Comparison of ENCODE assay signal across 8 mouse cellular contexts in the genomic region with DNA sequence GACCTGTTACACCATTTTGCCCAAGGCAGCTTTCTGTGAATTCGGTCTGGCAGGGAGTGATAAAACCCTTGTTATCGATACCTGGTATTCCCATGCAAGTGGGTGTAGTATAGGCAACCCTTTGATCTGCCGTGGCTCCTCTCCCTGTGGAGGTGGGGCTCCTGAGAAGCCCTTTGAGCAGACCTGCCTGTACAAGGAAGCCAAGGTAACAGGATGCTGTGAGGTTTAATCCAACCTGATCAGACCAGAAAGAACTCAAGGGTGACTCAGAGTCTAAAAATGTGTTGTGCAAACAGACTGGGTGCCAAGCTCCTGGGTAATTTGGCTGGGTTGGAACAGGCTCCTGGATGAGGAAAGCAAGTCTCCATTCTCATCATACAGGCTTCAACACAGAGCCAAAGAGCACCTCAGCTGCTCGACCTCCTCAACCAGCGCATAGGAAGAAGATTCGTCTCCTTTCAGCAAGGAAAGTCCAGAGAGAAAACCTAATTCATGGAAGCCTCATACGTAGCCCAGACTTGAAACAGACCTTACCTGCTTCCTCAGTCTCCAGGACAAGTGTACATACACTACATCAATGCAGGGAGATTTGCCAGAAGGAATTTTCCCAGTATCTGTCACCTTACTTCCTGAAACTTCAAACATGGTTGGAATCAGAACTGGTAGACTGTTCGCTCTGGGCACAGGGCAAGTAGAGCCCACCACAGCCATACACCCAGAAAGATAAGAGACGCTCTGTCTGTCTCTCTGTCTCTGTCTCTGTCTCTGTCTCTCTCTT. TPM values are rescaled to one million over a fixed set of nuclear protein-coding genes. Genes with fewer than 3 reads are reported as not detected.
DNase-seq lines count a peak whose midpoint lies in the region; ATAC-seq lines count a peak whose summit lies in the region.

No protein-coding gene starts in this region.

- 74% methylated on average over 9 of the region's 9 CpGs for WGBS in heart, embryonic 11.5 days (ENCODE audit: insufficient replicate concordance)
- 77% methylated on average over 9 of the region's 9 CpGs for WGBS in embryonic facial prominence, embryonic 11.5 days
- 61% methylated on average over 9 of the region's 9 CpGs for WGBS in stomach, embryonic 14.5 days

- H3K4me1 ChIP-seq in heart, embryonic 11.5 days (ENCODE audit: control insufficient read depth, insufficient read depth, low read length): peaks cover 11% of the 10 kb centered on the region
- H3K4me1 ChIP-seq in embryonic facial prominence, embryonic 11.5 days (ENCODE audit: control insufficient read depth, insufficient read depth, low read length): no peaks in the 10 kb centered on the region
- H3K4me1 ChIP-seq in stomach, embryonic 14.5 days (ENCODE audit: control insufficient read depth, insufficient read depth, low read length): no peaks in the 10 kb centered on the region

- peak; percentile 84 for ATAC-seq in heart, embryonic 11.5 days (replicated peaks; ENCODE audit: insufficient number of reproducible peaks, low FRiP score, low TSS enrichment)
- no peak for ATAC-seq in embryonic facial prominence, embryonic 11.5 days (replicated peaks; ENCODE audit: insufficient number of reproducible peaks, low FRiP score, low TSS enrichment, low read depth)
- peak; percentile 94 for ATAC-seq in stomach, embryonic 14.5 days (ENCODE audit: insufficient number of reproducible peaks, insufficient read depth, low FRiP score, low read depth)

- no peak for DNase-seq in heart, postnatal 14 days
- peak; percentile 3 for DNase-seq in embryonic facial prominence, embryonic 11.5 days (ENCODE audit: low spot score)
- DNase-seq in kidney, postnatal 36 days: peak; percentile 19 to 37
- no peak for DNase-seq in right cerebral cortex, postnatal 14 days
- no peak for DNase-seq in embryo, embryonic 9.5 days (ENCODE audit: extremely low spot score)
- DNase-seq in left cerebral cortex, adult 18-20 months (ENCODE audit: low spot score in 2 of 2): no peak

- no peak overlapping the region; the same call in 1 of the 2 replicates for H3K4me2 ChIP-seq in heart, embryonic 11.5 days
- no peak overlapping the region for H3K4me2 ChIP-seq in embryonic facial prominence, embryonic 11.5 days (ENCODE audit: low read depth, low read length)
- no peak overlapping the region for H3K4me2 ChIP-seq in stomach, embryonic 14.5 days (replicated peaks; ENCODE audit: low read depth, low read length)

- H3K27ac ChIP-seq in heart, embryonic 11.5 days (ENCODE audit: low read depth, low read length): no peak overlapping the region
- no peak overlapping the region for H3K27ac ChIP-seq in embryonic facial prominence, embryonic 11.5 days (replicated peaks; ENCODE audit: low read depth, low read length)
- H3K27ac ChIP-seq in stomach, embryonic 14.5 days (ENCODE audit: low read length): peak overlapping the region; percentile 49

- H3K27me3 ChIP-seq in heart, embryonic 11.5 days (ENCODE audit: control insufficient read depth, insufficient read depth, low read length): no peaks in the 10 kb centered on the region
- no peaks in the 10 kb centered on the region for H3K27me3 ChIP-seq in embryonic facial prominence, embryonic 11.5 days (ENCODE audit: control insufficient read depth, insufficient read depth, low read length)
- no peaks in the 10 kb centered on the region for H3K27me3 ChIP-seq in stomach, embryonic 14.5 days (ENCODE audit: control insufficient read depth, insufficient read depth, low read length)

- no peaks in the 10 kb centered on the region for H3K36me3 ChIP-seq in heart, embryonic 11.5 days (ENCODE audit: control insufficient read depth, insufficient read depth, low read length)
- H3K36me3 ChIP-seq in embryonic facial prominence, embryonic 11.5 days (replicated peaks; ENCODE audit: control insufficient read depth, insufficient read depth, low read depth, low read length): no peaks in the 10 kb centered on the region
- H3K36me3 ChIP-seq in stomach, embryonic 14.5 days (ENCODE audit: control insufficient read depth, insufficient read depth, low read length): no peaks in the 10 kb centered on the region

- intact Hi-C loops in heart, postnatal 14 days (cut with DNase I): no loop called here

- H3K9ac ChIP-seq in heart, embryonic 11.5 days (ENCODE audit: low read depth, low read length): no peak overlapping the region
- H3K9ac ChIP-seq in embryonic facial prominence, embryonic 11.5 days (replicated peaks; ENCODE audit: low read length): no peak overlapping the region
- no peak overlapping the region for H3K9ac ChIP-seq in stomach, embryonic 14.5 days (replicated peaks; ENCODE audit: low read depth, low read length)

- H3K9me3 ChIP-seq in heart, embryonic 11.5 days (replicated peaks; ENCODE audit: control insufficient read depth, low read length): no peaks in the 10 kb centered on the region
- no peaks in the 10 kb centered on the region for H3K9me3 ChIP-seq in embryonic facial prominence, embryonic 11.5 days (replicated peaks; ENCODE audit: control insufficient read depth, low read length)
- H3K9me3 ChIP-seq in stomach, embryonic 14.5 days (ENCODE audit: control insufficient read depth, low read depth, low read length): no peaks in the 10 kb centered on the region

- H3K4me3 ChIP-seq in heart, embryonic 11.5 days (ENCODE audit: low read depth, low read length): no peak overlapping the region
- no peak overlapping the region for H3K4me3 ChIP-seq in embryonic facial prominence, embryonic 11.5 days (ENCODE audit: low read depth, low read length)
- no peak overlapping the region for H3K4me3 ChIP-seq in stomach, embryonic 14.5 days (ENCODE audit: low read depth, low read length)

RNA-seq across cellular contexts. Expression of a gene that starts 29.5 kb away (rescaled TPM):
- 6.9 and 7.3 TPM in 2 replicates for polyA plus RNA-seq in heart, embryonic 11.5 days (2014; fragmentation: Nextera tagmentation; extraction: Ambion mirVana)
- total RNA-seq in heart, postnatal 14 days (2021): 1 to 10 TPM; 5.0 to 5.5 TPM
- 11.3 and 11.5 TPM in 2 replicates for polyA plus RNA-seq in embryonic facial prominence, embryonic 11.5 days (2014; fragmentation: Nextera tagmentation; extraction: Ambion mirVana)
- 10.1 and 10.9 TPM in 2 replicates for polyA plus RNA-seq in stomach, embryonic 14.5 days (2014; fragmentation: Nextera tagmentation; extraction: Ambion mirVana)
- 10 to 100 TPM; 19.5 to 22.7 TPM for total RNA-seq in left cerebral cortex, adult 18-20 months (2021)

RNA-seq across cellular contexts. Expression of a gene that starts 29.9 kb away (rescaled TPM):
- polyA plus RNA-seq in heart, embryonic 11.5 days (2014; fragmentation: Nextera tagmentation; extraction: Ambion mirVana): 1.6 and 2.8 TPM in 2 replicates
- 1 to 10 TPM; 3.8 to 4.4 TPM for total RNA-seq in heart, postnatal 14 days (2021)
- polyA plus RNA-seq in embryonic facial prominence, embryonic 11.5 days (2014; fragmentation: Nextera tagmentation; extraction: Ambion mirVana): 0.63 TPM in 2 replicates
- polyA plus RNA-seq in stomach, embryonic 14.5 days (2014; fragmentation: Nextera tagmentation; extraction: Ambion mirVana): 0.42 and 0.43 TPM in 2 replicates
- total RNA-seq in left cerebral cortex, adult 18-20 months (2021): 1 to 10 TPM; 4.8 to 4.9 TPM

Comparison
In these comparisons a context has a peak if more than half of its experiments do, and no peak if none do; other contexts are left out.
1. DNase-seq: peak in embryonic facial prominence, embryonic 11.5 days (single experiment) and kidney, postnatal 36 days (2 of 2); none in heart, postnatal 14 days (0 of 2), right cerebral cortex, postnatal 14 days (single experiment), embryo, embryonic 9.5 days (single experiment) and left cerebral cortex, adult 18-20 months (0 of 2).